Mouse (Mus musculus): Measurements from ENCODE around the gene Gm16867. TPM values are rescaled to one million over a fixed set of nuclear protein-coding genes. Genes with fewer than 3 reads are reported as not detected.
"Not testable (repeated sequence)": the region's sequence is repeated elsewhere in the genome, so short reads cannot be mapped to it uniquely, and the experiment has no call there.

The Gm16867 gene
- polyA plus RNA-seq, 1 experiment, result 1.6 TPM

- DNase-seq (ENCODE audit: low read depth), result not testable (repeated sequence)
Observed at GRCm38 (mm10) chr14:69467612-69468366, 35.4 kb downstream of the Gm16867 start.

GRCm38 (mm10) chr14:69464465-69464864, 38.7 kb downstream of the Gm16867 start:
- DNase-seq (ENCODE audit: low read depth), result not testable (repeated sequence)

- DNase-seq (ENCODE audit: low read depth), result not testable (repeated sequence)
Observed at GRCm38 (mm10) chr14:69457691-69458090, 45.5 kb downstream of the Gm16867 start.

- not testable (repeated sequence) for DNase-seq (ENCODE audit: low read depth)
Observed at GRCm38 (mm10) chr14:69454640-69455039, 48.5 kb downstream of the Gm16867 start.

- DNase-seq (ENCODE audit: low read depth), result not testable (repeated sequence)
Observed at GRCm38 (mm10) chr14:69448845-69449244, 54.3 kb downstream of the Gm16867 start.

GRCm38 (mm10) chr14:69447006-69447405, 56.2 kb downstream of the Gm16867 start:
- not testable (repeated sequence) for DNase-seq (ENCODE audit: low read depth)

GRCm38 (mm10) chr14:69443092-69443692, 60.0 kb downstream of the Gm16867 start:
- DNase-seq (ENCODE audit: low read depth), result not testable (repeated sequence)

GRCm38 (mm10) chr14:69440955-69441354, 62.2 kb downstream of the Gm16867 start:
- not testable (repeated sequence) for DNase-seq (ENCODE audit: low read depth)

- DNase-seq (ENCODE audit: low read depth), result not testable (repeated sequence)
Observed at GRCm38 (mm10) chr14:69438678-69439214, 64.4 kb downstream of the Gm16867 start.

- not testable (repeated sequence) for DNase-seq (ENCODE audit: low read depth)
Observed at GRCm38 (mm10) chr14:69421003-69421402, 82.2 kb downstream of the Gm16867 start.

GRCm38 (mm10) chr14:69417545-69417944, 85.6 kb downstream of the Gm16867 start:
- not testable (repeated sequence) for DNase-seq (ENCODE audit: low read depth)

Other genes starting within 250 kb of the Gm16867 start
- not detected in 2 replicates for gene Synb, start 209.1 kb downstream of the Gm16867 start, polyA plus RNA-seq (2012; rRNA removed)
- gene Gm27179, start 9.2 kb upstream of the Gm16867 start, polyA plus RNA-seq (2012; rRNA removed), result not detected in 2 replicates
- gene Entpd4b, start 52.1 kb upstream of the Gm16867 start, polyA plus RNA-seq (2012; rRNA removed), result 60.9 and 61.5 TPM in 2 replicates